Mouse (Mus musculus) hindbrain, embryonic 13.5 days (tissue): Measurements from ENCODE around the gene Stard3. TPM values are rescaled to one million over a fixed set of nuclear protein-coding genes. Genes with fewer than 3 reads are reported as not detected.

ENCODE experiments used
- ATAC-seq: fragments of 200-750 bp; cut with Nextera tagmentation; 2 replicates; pipeline ENCODE4 v1.8.0; 2017; ENCODE audit warnings: moderate TSS enrichment; ENCODE audit not compliant: low FRiP score
- H3K27ac ChIP-seq: fragments of 300-500 bp; sonication (generic); 2 replicates; pipeline ENCODE4 v1.5.1; 2015; ENCODE audit warnings: inconsistent platforms, mild to moderate bottlenecking, moderate library complexity
- H3K27me3 ChIP-seq: fragments of 300-500 bp; sonication (generic); 2 replicates; pipeline ENCODE4 v1.6.1; 2015; ENCODE audit warnings: mild to moderate bottlenecking, inconsistent platforms
- H3K36me3 ChIP-seq: fragments of 300-500 bp; sonication (generic); 2 replicates; pipeline ENCODE4 v1.6.1; 2015; ENCODE audit warnings: mild to moderate bottlenecking, inconsistent platforms
- H3K4me1 ChIP-seq: fragments of 300-500 bp; sonication (generic); replicated peaks from 2 replicates; pipeline ENCODE4 v1.6.1; 2015; ENCODE audit warnings: inconsistent platforms
- H3K4me2 ChIP-seq: fragments of 300-500 bp; sonication (generic); 2 replicates; pipeline ENCODE4 v1.6.1; 2015; ENCODE audit warnings: inconsistent platforms, mild to moderate bottlenecking, moderate library complexity
- H3K4me3 ChIP-seq: fragments of 300-500 bp; sonication (generic); 2 replicates; pipeline ENCODE4 v1.5.1; 2015; ENCODE audit warnings: mild to moderate bottlenecking, inconsistent platforms
- H3K9ac ChIP-seq: fragments of 300-500 bp; sonication (generic); 2 replicates; pipeline ENCODE4 v1.6.1; 2015; ENCODE audit warnings: mild to moderate bottlenecking, inconsistent platforms
- H3K9me3 ChIP-seq: fragments of 300-500 bp; sonication (generic); 2 replicates; pipeline ENCODE4 v1.6.1; 2016; ENCODE audit warnings: inconsistent platforms
- WGBS: fragments of 180-500 bp; shearing (Covaris S2); methylation state at CpG from one replicate; pipeline ENCODE4 v1.1.7; 2015; 5-methylcytosine and 5-hydroxymethylcytosine counted together
- polyA plus RNA-seq: library from polyadenylated mRNA; unstranded; fragments of >200 nt; fragmentation: Nextera tagmentation; extraction: Ambion mirVana; gene quantifications from 2 replicates; pipeline ENCODE4 v1.2.1, GENCODE M21; 2015

Gene Stard3
- polyA plus RNA-seq, 1 experiment from 2014 or later = 44.4 TPM

GRCm38 (mm10) chr11:98330745-98331204 is 27.4 kb upstream of the Stard3 start:
- Histone ChIP-seq H3K9ac (no peak overlapping the region), H3K27me3 (peaks cover 98% of the 10 kb centered on the region), H3K4me1 (peaks cover 56% of the 10 kb centered on the region), H3K9me3 (no peaks in the 10 kb centered on the region), H3K27ac (peak overlapping the region; percentile 92), H3K4me2 (no peak overlapping the region), H3K4me3 (no peak overlapping the region), H3K36me3 (no peaks in the 10 kb centered on the region)
- 74% methylated on average over 2 of the region's 2 CpGs for WGBS
- ATAC-seq = no peak

GRCm38 (mm10) chr11:98331401-98331800 is 26.8 kb upstream of the Stard3 start:
- WGBS = 89% methylated on average over 1 of the region's 1 CpGs
- no peaks in the 10 kb centered on the region for H3K9me3 ChIP-seq
- H3K36me3 ChIP-seq = no peaks in the 10 kb centered on the region
- no peak overlapping the region for H3K4me3 ChIP-seq
- H3K9ac ChIP-seq = no peak overlapping the region
- peaks cover 99% of the 10 kb centered on the region for H3K27me3 ChIP-seq
- no peak overlapping the region for H3K4me2 ChIP-seq
- peaks cover 56% of the 10 kb centered on the region for H3K4me1 ChIP-seq
- H3K27ac ChIP-seq = no peak overlapping the region
- ATAC-seq = no peak

GRCm38 (mm10) chr11:98332186-98332585 is 26.0 kb upstream of the Stard3 start:
- 84% methylated on average over 3 of the region's 3 CpGs for WGBS

GRCm38 (mm10) chr11:98332841-98333240 is 25.3 kb upstream of the Stard3 start:
- ATAC-seq = no peak
- Histone ChIP-seq H3K4me1 (peaks cover 44% of the 10 kb centered on the region), H3K36me3 (no peaks in the 10 kb centered on the region), H3K9ac (no peak overlapping the region), H3K9me3 (no peaks in the 10 kb centered on the region), H3K27ac (peak overlapping the region; percentile 83; the same call in 1 of the 2 replicates), H3K4me3 (no peak overlapping the region), H3K4me2 (no peak overlapping the region), H3K27me3 (peaks cover 99% of the 10 kb centered on the region)
- WGBS = 82% methylated on average over 4 of the region's 4 CpGs

More at GRCm38 (mm10) chr11:98332186-98332585, 26.0 kb upstream of the Stard3 start:
- peaks cover 99% of the 10 kb centered on the region for H3K27me3 ChIP-seq
- H3K27ac ChIP-seq = no peak overlapping the region
- no peak for ATAC-seq
- no peaks in the 10 kb centered on the region for H3K36me3 ChIP-seq
- H3K4me2 ChIP-seq = no peak overlapping the region
- no peaks in the 10 kb centered on the region for H3K9me3 ChIP-seq
- no peak overlapping the region for H3K9ac ChIP-seq
- peaks cover 50% of the 10 kb centered on the region for H3K4me1 ChIP-seq
- no peak overlapping the region for H3K4me3 ChIP-seq

- 70% methylated on average over 10 of the region's 10 CpGs for WGBS
- H3K4me3 ChIP-seq = no peak overlapping the region
These were observed 24.9 kb upstream of the Stard3 start for GRCm38 (mm10) chr11:98333263-98333696.

GRCm38 (mm10) chr11:98333981-98334741 is 24.0 kb upstream of the Stard3 start:
- H3K27me3 ChIP-seq = peaks cover 99% of the 10 kb centered on the region
- H3K36me3 ChIP-seq = no peaks in the 10 kb centered on the region
- 2% methylated on average over 38 of the region's 41 CpGs for WGBS
- H3K9me3 ChIP-seq = no peaks in the 10 kb centered on the region
- peak; percentile 41; the same call in 1 of the 2 replicates for ATAC-seq
- peak overlapping the region; percentile 83 for H3K27ac ChIP-seq
- peak overlapping the region; percentile 56 for H3K4me2 ChIP-seq
- peaks cover 46% of the 10 kb centered on the region for H3K4me1 ChIP-seq
- peak overlapping the region; percentile 68 for H3K9ac ChIP-seq
- H3K4me3 ChIP-seq = peak overlapping the region; percentile 31

More at GRCm38 (mm10) chr11:98333263-98333696, 24.9 kb upstream of the Stard3 start:
- H3K36me3 ChIP-seq = no peaks in the 10 kb centered on the region
- H3K4me1 ChIP-seq = peaks cover 42% of the 10 kb centered on the region
- no peak overlapping the region for H3K4me2 ChIP-seq
- H3K27me3 ChIP-seq = peaks cover 99% of the 10 kb centered on the region
- peak overlapping the region; percentile 83 for H3K27ac ChIP-seq
- no peaks in the 10 kb centered on the region for H3K9me3 ChIP-seq
- ATAC-seq = no peak
- H3K9ac ChIP-seq = no peak overlapping the region

GRCm38 (mm10) chr11:98335250-98335649 is 22.9 kb upstream of the Stard3 start:
- H3K9me3 ChIP-seq = no peaks in the 10 kb centered on the region
- no peak overlapping the region for H3K4me3 ChIP-seq
- peaks cover 99% of the 10 kb centered on the region for H3K27me3 ChIP-seq
- no peak for ATAC-seq
- no peaks in the 10 kb centered on the region for H3K36me3 ChIP-seq
- no peak overlapping the region for H3K4me2 ChIP-seq
- no peak overlapping the region for H3K9ac ChIP-seq
- 6% methylated on average over 9 of the region's 9 CpGs for WGBS
- no peak overlapping the region for H3K27ac ChIP-seq
- peaks cover 57% of the 10 kb centered on the region for H3K4me1 ChIP-seq

GRCm38 (mm10) chr11:98336245-98337107 is 21.7 kb upstream of the Stard3 start:
- Histone ChIP-seq H3K27me3 (peaks cover 98% of the 10 kb centered on the region), H3K9me3 (no peaks in the 10 kb centered on the region), H3K4me2 (no peak overlapping the region), H3K36me3 (no peaks in the 10 kb centered on the region), H3K9ac (no peak overlapping the region), H3K4me3 (no peak overlapping the region), H3K4me1 (peaks cover 54% of the 10 kb centered on the region), H3K27ac (no peak overlapping the region)
- no peak for ATAC-seq
- WGBS = 21% methylated on average over 13 of the region's 13 CpGs

GRCm38 (mm10) chr11:98338507-98338961 is 19.6 kb upstream of the Stard3 start:
- no peak for ATAC-seq
- peaks cover 89% of the 10 kb centered on the region for H3K27me3 ChIP-seq
- H3K9me3 ChIP-seq = no peaks in the 10 kb centered on the region
- H3K4me1 ChIP-seq = peaks cover 57% of the 10 kb centered on the region
- H3K9ac ChIP-seq = peak overlapping the region; percentile 79
- no peaks in the 10 kb centered on the region for H3K36me3 ChIP-seq
- under 1% methylated on average over 46 of the region's 57 CpGs for WGBS
- peak overlapping the region; percentile 90 for H3K4me2 ChIP-seq
- H3K4me3 ChIP-seq = peak overlapping the region; percentile 50
- H3K27ac ChIP-seq = peak overlapping the region; percentile 95

- peaks cover 51% of the 10 kb centered on the region for H3K4me1 ChIP-seq
- H3K4me3 ChIP-seq = peak overlapping the region; percentile 50
- no peaks in the 10 kb centered on the region for H3K9me3 ChIP-seq
- no peak; the same call in 1 of the 2 replicates for ATAC-seq
- H3K27ac ChIP-seq = peak overlapping the region; percentile 95
- H3K4me2 ChIP-seq = peak overlapping the region; percentile 90
- 1% methylated on average over 19 of the region's 19 CpGs for WGBS
- H3K9ac ChIP-seq = peak overlapping the region; percentile 79
- peaks cover 89% of the 10 kb centered on the region for H3K27me3 ChIP-seq
- H3K36me3 ChIP-seq = no peaks in the 10 kb centered on the region
These were observed 19.1 kb upstream of the Stard3 start for GRCm38 (mm10) chr11:98339071-98339501.

GRCm38 (mm10) chr11:98339679-98340287 is 18.4 kb upstream of the Stard3 start:
- Histone ChIP-seq H3K9me3 (no peaks in the 10 kb centered on the region), H3K36me3 (no peaks in the 10 kb centered on the region), H3K4me1 (peaks cover 44% of the 10 kb centered on the region), H3K27ac (peak overlapping the region; percentile 95), H3K27me3 (peaks cover 87% of the 10 kb centered on the region), H3K9ac (peak overlapping the region; percentile 79), H3K4me2 (peak overlapping the region; percentile 90), H3K4me3 (peak overlapping the region; percentile 50; the same call in 1 of the 2 replicates)
- WGBS = 3% methylated on average over 11 of the region's 11 CpGs
- ATAC-seq = no peak; the same call in 1 of the 2 replicates
